Mouse (Mus musculus) natural killer cell, adult 2 months (primary cell): ENCODE results near the gene Slirp.
A peak's percentile ranks its signal among the peaks of the same experiment; 100 is the strongest.
"Not testable (repeated sequence)": the region's sequence is repeated elsewhere in the genome, so short reads cannot be mapped to it uniquely, and the experiment has no call there.

Experiments used
- DNase-seq, 2 experiments: peaks; one replicate each; pipeline ENCODE4 v3.0.0; 2022; ENCODE audit warnings: low spot score in 2 of 2

Slirp gene

DNA sequence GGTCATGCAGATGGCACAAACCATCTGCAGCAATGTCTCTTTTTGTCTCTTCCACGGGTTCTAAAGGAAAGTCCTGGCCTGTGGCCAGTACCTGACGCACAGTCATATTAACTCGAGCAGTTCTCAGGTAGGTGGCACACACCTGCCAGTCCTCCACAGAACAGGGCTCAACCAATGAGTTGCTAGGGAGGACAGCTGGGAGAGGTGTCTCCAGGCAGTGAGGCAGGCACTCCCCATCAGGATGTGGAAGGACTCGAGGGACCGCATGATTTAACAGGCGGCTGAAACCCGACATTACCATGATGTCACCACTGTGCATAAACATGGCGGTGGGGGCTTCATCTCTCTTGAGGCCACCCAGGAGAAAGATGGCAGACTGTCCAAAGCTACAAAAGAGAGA, 14.8 kb upstream of the Slirp start:
- DNase-seq: no peak

- no peak for DNase-seq
These were observed 1.2 kb upstream of the Slirp start for GRCm38 (mm10) chr12:87442177-87443114.

DNA sequence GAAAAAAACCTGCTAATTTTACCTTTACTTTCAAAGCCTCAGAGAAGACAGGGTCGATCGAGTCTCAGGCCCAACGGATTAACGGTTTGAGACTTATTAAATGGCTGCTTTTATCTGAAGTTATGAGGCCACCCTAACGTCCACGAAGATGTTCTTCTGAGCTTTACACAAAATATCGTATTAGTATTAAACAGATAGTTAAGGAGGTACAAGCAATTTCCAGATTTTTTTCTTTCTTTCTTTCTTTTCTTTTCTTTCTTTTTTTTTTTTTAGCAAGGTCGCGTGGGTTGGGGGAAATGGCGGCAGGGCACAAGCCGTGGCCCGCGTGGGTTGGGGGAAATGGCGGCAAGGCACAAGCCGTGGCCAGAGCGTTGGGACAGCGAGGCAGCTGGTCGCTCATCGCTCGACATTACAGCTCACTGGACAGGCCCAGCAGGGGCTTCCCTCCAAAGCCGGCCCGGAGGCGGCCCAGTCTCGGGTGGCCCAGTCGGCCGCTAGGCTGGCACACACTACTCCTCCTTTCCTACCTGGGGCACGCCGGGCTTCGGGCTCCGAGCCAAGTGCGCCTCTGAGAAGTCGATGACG, 489 bp upstream of the Slirp start:
- DNase-seq: no peak

DNA sequence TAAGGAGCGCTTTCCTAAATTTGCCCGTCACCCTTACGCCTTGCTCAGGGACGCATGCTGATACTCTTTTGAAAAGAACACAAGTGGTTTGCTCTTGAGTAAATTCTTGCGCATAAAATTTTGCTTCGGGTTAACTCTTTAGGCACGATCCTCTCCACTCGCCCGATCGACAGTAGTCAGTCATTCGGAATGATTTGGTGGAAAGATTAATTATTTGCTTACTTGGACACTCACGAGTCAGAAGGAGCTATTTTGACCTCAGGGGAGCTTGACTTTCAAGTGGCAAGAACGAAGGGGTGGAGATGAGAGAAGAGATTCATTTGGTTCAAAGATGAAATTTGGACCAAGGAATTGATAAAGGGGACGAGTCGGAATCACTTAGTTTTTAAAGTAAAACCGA, 515 bp downstream of the Slirp start:
- DNase-seq: no peak

- no peak for DNase-seq
These were observed 5.8 kb downstream of the Slirp start for GRCm38 (mm10) chr12:87449456-87449855.

- no peak for DNase-seq
These were observed 21.1 kb downstream of the Slirp start for GRCm38 (mm10) chr12:87464678-87465297.

GRCm38 (mm10) chr12:87470263-87471136, 26.8 kb downstream of the Slirp start:
- peak in 1 of 2 experiments; percentile 22 for DNase-seq

DNA sequence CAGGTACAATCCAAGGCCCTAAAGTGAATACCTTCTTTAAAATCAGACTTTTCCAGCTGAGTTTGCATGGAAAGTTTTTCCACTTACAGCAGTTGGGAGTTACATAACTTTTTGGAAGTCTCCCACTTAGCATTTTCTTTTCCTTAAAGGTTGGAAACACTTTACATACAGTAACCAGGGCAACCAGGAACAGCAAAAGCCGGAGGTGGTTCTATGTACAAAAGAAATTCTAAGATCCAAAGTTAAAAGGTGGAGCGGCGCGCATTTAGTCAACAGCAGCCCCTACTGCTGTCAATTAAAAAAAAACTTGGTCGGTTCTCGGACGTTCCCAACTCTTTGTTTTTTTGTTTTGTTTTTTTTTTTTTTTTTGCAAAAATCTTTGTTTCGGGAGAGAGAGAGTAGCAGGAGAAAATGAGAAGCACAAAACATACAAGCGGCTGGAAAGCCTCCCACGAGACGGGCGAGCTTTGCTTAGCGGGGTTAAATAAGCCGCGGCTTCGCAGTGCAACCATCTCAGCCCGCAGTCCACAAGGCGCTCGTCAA, 27.8 kb downstream of the Slirp start:
- no peak for DNase-seq

GRCm38 (mm10) chr12:87471964-87472786, 28.5 kb downstream of the Slirp start, which contains the start of gene Snw1:
Gene Snw1 (minus strand): TSS chr12:87472274.
- DNase-seq: peak; percentile 81 to 89

GRCm38 (mm10) chr12:87474756-87475155, 31.1 kb downstream of the Slirp start:
- DNase-seq: no peak

GRCm38 (mm10) chr12:87482482-87482881, 38.8 kb downstream of the Slirp start:
- DNase-seq: not testable (repeated sequence)

- DNase-seq: not testable (repeated sequence)
These were observed 45.0 kb downstream of the Slirp start for GRCm38 (mm10) chr12:87488683-87489082.

DNA sequence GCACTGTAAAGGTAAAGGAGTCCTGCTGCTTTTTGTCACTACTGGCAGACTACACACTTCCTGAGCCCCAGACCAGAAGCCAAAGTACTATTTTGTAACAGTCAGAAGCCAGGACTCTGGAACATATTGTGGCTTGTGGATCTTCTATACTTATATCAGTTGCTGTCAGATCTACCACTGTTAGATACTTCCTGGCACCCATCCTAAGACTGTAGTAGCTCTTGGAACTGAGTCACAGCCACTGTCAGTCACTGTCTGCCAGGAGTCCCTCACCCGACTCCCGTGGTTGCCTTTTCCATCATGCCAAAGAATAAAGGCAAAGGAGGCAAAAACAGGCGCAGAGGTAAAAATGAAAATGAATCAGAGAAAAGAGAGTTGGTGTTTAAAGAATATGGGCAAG, 50.7 kb downstream of the Slirp start, which contains the start of gene Gm5788:
Gene Gm5788 (plus strand): TSS at position 301 of the 400 bp plus-strand sequence.
- DNase-seq: not testable (repeated sequence)
